Mouse (Mus musculus): Measurements from ENCODE around the gene Styxl1.

The Styxl1 gene

DNA sequence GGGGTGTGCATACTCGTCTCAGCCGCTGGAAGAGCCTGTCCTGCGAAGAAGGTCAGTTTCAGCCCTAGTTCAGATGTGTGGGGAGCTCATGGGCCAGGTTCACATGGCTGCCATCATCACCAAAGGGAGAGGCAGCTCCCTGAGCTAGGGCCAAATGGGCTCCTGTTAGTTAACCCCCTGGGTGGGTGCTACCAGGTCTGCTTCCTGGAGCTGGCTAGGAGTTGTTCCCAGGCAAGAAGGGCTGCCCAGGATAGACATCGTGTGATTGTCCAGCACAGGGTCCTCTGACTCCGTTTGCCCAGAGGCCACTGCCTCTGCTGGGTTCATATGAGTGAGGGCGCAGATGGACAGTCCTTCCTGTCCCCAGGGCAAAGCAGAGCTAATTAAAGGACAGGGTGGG is 52.2 kb downstream of the Styxl1 start:
- ATAC-seq (ENCODE audit: low TSS enrichment), result no peak

DNA sequence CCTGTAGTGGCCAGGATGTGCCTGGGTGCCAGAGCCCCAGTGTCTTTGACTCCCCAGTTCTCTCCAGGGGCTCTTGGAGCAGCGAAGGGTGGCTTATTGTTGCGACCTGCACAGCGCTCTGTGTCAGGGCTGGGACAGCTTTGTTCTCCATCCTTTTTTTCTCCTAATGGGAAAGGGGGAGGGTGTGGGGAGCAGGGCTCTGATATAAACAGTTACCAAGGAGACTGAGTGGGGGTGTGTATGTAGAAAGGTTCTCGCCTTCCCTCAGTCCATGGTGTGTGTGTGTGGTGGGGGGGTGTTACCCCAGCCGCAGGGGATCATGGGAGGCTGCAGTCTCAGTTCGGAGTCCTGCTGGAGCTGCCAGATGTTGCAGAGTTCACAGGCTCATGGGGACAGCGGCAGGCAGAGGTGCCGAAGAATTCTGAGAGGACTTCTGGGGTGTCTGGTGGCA is 52.8 kb downstream of the Styxl1 start:
- ATAC-seq (ENCODE audit: low TSS enrichment), result peak; percentile 69

DNA sequence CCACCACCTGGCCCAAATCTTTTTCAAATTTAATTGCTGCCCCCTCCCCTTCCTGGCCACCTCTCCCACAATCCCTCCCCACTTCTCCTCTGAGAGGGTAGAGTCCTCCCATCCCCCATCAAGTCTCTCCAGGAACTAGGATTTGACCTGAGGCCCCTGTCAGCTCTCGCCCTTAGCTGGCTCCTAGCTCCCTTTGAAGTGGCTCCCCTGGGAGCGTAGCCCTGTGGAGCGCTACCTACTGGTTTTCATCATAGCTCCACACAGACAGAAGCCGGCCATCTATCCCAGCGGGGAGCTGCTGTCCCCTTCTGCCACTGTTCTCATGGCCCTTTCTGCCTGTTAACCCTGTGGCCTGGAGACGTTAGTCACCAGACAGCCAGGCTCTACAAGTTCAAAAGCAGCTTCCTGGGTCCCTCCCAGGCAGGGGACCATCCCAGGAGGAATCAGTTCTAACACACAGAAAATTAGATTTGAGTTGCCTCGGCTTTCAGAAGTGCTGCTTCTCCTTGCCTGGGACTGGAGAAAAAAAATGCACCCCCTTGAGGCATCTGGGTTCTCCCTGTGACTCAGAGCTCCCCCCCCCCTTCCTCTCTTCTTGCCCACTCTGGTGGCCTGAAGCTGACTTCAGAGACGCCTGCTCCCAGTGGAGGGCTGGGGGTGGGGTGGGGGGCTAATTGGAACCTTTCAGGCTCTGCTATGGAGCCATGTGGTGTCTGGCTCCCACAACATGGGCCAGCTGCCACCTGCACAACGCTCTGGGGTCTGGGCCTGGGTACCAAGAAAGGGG is 53.5 kb downstream of the Styxl1 start:
- ATAC-seq (ENCODE audit: low TSS enrichment), result peak; percentile 45; the same call in 1 of the 2 replicates

DNA sequence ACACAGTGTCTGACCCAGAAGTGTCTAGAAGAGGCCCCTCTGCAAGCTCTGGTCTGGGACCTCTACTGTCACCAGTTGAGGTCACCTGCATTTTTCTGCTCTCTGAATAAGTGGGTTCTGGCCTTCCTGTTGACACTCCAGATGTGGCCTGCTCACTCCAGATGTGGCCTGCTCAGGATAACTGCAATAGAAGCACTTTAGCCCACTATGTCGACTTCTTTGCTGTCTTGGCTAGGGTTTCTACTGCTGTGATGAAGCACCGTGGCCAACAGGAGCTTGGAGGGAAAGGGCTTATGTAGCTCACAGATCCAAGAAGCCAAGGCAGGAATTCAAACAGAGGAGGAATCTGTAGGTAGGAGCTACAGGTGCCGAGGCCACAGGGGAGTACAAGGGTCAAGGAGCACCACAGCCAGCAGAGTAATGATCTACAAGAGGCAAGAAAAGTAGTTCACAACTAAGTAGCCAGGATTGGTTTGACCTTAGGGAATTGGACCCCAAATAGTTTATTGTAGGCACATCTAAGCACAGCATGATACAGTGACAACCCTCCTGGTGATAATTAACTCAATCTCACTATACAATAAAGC is 54.9 kb downstream of the Styxl1 start:
- no peak for ATAC-seq (ENCODE audit: low TSS enrichment)

DNA sequence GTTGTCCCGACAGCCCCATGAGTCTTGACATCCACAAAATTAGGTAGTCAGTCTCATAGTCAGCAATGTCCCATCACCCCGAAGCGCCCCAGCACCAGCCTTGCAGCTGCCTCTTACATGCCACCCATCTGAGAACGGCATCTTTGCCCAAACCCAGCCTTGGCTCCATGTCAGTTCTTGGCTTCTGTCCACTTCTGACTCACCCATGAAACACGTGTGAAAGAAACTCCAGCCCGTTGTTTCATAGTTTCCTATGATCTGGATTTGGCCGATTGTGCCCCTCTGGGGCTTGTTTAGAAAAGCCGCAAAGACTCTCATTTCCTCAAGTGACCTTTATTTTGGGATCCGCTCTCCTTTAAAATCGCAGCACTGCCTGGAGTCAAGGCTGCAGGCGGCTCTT is 56.1 kb downstream of the Styxl1 start:
- ATAC-seq (ENCODE audit: low TSS enrichment), result peak; percentile 17; the same call in 1 of the 2 replicates

DNA sequence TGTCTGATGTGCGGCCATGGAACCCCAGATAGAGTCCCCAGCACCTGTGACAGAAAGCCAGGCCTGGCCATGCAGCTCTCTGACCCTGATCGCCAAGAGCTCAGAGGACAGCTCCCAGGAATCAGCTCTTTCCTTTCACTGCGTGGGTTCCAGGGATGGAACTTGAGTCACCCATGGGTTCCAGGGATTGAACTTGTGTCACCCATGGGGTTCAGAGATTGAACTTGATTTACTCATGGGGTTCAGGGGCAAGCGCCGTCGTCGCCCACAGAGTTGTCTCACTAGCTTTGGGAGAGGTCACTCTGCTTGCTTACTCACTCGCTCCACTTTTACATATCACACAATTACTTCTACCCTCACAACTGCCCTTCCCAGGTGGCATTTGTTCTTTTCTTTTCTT is 57.1 kb downstream of the Styxl1 start:
- no peak for ATAC-seq (ENCODE audit: low TSS enrichment)

DNA sequence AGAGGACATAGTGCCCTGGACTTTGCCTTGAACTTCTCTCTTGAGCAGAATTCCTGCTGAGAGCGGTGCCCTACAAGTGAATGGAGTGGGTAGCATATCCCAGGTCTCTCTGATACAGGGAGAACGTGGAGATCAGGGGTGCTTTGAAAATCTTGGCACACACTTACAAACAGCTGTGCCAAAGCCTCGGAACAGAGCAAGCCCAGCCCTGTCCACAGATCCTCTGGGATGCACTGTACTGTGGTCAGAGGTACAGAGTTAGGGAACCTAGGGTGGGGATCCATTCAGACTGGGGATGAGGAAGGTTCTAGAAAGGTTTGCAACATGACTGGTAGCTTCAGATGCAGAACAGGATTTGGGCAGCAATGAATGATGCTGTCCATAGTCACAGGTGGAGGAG is 58.1 kb downstream of the Styxl1 start:
- no peak for ATAC-seq (ENCODE audit: low TSS enrichment)

DNA sequence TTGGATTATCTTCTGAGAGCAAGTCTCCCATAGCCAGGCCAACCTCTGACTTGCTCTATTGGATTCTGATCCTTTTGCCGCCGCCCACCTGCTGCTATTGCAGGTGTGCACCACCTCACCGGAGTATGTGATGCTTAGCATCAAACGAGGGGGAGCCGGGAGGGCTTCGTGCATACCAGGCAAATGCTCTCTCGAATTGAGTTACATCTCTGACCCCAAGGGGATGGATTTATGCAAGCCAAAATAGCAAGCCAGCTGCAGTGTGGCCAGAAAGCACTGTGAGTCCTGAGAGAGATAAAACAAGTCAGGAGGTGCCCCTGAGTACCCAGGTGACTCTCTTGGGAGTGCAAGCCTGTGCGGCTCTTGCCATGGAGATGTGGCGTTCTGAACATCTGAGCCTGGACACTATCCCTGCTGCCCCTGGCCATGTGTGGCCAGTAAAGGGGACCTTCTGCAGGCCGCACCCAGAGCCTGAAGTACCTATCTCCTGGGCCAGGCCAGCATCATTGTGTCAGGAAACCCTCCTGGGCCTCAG is 58.5 kb downstream of the Styxl1 start:
- no peak for ATAC-seq (ENCODE audit: low TSS enrichment)

DNA sequence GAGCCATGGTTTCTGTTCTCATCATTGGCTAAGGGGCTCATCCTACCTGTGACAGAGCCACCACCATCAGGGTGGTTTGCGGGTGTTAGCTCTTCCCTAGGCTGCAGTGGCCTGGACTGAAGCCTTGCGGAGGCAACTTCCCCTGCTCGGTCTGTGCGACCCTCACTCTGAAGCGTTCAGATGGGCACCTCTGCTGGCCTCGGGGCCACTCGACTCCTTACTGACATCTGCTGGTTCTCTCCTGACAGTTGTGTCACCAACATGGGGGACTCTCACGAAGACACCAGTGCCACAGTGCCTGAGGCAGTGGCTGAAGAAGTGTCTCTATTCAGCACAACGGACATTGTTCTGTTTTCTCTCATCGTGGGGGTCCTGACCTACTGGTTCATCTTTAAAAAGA is 62.6 kb downstream of the Styxl1 start:
- no peak for ATAC-seq (ENCODE audit: low TSS enrichment)

DNA sequence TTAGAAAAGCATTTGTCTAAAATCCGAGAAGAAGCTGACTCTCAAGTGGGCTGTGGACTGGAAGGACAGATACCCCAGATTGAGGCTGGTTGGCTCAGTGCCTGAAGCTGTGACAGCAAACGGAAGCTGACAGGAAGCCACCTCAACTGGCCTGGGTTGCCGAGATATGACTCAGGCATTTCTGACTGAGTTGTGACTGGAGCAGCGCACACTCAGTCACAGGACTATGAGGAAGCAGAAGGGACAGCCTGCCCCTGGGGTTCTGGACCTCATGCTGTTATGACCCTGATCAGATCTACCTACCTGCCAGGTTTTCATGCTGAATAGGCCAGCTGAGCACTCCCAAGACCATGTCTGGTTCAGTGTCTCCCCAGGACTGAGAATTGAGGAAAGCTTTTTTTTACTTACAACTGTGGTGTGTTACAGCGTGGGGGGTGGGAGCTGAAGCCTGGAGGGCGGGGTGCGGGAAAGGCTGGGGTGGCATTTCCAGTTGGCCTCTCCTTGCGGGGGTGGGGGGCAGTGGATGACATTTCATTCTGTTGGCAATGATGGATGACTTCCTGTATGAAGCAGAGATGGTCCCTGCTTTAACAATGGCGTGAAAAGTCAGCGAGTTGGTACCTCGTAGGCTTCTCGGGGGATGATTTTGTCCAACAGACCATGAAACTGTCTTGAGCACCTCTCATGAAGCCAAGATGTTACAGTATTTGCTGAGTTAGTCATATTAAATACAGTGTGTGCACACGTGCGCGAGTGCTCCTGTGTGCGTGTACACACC is 64.6 kb downstream of the Styxl1 start:
- peak; percentile 35 for ATAC-seq (ENCODE audit: low TSS enrichment)

DNA sequence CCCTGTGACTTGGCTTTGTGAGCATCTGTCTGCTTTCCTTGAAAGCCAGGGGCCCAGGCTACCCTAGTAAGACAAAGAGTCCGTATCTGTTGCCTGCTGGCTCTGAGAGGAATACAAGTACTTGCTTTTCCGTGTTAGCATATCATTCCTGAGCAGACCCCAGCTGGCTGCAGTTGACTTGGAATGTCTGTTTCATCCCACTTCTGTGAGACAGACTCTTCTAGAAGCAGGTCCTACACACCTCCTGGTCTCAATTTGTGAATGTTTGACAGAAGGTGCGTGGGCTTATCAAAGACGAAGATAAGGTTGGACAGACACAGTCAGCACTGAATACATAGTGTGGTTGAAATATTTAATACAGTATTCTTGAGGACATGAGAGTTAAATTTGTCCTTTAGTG is 65.4 kb downstream of the Styxl1 start:
- ATAC-seq (ENCODE audit: low TSS enrichment), result peak; percentile 50

DNA sequence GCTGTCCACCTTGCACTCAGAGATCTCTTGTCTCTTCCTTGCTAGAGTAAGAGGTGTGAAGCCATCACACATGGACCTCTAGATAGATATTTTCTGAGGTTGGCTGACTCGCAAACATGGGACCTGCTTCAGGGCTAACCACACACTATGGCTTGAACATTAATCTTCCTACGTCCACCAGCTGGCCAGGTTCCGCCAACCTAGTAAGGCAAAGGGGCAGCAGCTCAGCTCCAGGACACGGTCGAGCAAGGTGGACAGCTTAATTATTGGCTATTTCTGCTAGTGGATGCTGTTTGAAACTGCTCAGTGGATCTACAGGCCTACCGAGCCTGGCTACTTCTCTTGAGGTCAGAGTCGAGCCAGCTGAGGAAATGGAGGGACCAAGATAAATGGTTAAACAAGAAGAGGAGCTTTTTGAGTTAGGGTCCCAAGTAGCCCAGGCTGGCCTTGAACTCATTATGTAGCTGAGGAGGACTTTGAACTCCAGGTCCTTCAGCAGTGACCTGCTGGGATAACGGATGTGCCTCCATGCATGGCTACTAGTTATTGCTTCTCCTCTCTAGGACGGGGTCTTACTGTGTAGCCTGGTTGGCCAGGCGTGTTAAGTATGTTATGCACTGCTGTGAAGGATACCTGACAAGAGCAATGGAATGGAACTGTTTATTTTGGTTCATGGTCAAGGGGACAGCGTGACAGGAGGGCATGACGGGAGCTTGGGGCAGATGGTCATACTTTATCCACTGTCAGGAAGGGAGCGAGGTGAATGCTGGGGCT is 66.4 kb downstream of the Styxl1 start:
- ATAC-seq (ENCODE audit: low TSS enrichment), result no peak

DNA sequence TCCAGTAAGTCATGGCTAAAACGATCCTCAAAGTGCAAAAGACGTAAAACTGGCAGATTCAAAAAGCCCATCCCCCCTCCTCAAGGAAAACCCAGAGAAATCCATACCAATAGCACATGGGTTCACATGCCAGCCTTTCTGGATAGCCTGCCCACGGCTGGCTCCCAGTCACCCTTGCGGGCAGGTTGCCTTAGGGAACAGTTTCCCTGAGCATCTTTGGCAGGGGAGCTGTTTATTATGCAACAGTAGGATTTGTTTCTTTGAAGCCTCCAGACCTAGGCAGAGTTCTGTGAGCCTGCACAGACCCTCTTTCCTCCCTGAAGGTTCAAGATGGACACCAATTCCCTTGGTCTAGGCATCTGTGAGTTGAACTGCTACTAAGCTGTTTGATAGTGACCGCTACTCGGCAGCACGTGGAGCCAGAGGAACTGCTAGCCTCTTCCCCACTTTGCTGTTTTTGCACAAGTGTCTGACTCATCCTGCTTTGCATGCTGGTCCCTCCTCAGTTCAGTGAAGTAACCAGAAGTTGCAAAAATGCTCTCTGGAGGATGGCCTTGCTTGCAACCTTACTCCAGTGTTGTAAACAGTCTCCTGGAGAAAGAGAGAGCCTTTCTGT is 67.5 kb downstream of the Styxl1 start:
- ATAC-seq (ENCODE audit: low TSS enrichment), result peak; percentile 64

DNA sequence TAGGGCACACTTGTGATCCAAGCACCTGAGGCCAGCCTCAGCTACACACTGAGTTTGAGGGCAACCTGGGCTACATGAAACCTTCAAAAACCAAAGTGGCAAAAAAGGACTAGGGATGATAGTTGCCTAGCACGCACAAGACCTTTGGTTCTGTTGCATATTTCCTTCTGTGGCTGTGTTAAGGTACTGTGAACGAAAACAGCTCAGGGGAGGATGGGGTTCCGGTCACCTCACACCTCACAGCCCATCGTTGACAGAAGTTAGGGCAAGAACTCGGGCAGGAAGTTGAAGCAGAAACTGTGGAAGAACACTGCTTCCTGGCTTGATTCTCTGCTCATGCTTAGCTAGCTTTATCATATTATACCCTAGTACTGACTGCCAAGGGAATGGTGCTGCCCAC is 68.5 kb downstream of the Styxl1 start:
- no peak for ATAC-seq (ENCODE audit: low TSS enrichment)

DNA sequence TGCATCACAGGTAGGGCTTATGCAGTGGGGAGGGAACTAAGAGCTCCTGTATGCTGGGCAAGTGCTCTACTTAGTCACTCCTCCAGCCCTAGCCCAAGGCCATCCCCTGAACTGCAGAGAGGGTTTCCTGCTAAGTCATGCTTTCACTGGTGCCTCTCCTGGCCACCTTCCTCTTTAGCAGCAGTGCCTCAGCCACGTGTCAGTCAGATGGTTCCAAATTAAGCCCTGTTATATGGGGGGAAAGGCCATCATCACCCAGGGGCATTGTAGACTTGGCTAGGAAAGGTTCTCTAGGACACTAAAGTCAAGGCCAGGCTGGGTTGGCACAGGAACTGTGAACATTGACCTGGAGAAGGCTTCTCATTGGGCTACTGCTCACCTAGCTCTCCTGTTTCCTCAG is 70.3 kb downstream of the Styxl1 start:
- ATAC-seq (ENCODE audit: low TSS enrichment), result no peak

DNA sequence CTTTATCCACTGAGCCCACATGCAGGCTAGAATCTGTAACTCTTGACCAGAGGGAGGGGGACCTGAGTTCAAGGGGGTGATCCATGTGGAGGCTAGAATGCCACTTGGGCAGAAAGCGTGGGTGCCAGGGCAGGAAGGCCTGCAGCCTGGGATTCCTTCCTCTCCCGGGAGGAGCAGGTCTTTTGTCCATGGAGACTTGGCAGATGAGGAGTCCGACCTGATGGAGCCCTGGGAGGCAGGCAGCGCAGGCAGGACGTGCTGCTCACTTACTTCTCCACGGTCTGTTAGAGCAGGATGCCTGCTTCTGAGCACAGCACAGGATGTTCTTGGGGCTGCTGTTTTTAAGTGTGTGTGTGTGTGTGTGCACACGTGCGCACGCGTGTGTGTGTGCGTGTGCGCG is 71.1 kb downstream of the Styxl1 start:
- ATAC-seq (ENCODE audit: low TSS enrichment), result no peak

DNA sequence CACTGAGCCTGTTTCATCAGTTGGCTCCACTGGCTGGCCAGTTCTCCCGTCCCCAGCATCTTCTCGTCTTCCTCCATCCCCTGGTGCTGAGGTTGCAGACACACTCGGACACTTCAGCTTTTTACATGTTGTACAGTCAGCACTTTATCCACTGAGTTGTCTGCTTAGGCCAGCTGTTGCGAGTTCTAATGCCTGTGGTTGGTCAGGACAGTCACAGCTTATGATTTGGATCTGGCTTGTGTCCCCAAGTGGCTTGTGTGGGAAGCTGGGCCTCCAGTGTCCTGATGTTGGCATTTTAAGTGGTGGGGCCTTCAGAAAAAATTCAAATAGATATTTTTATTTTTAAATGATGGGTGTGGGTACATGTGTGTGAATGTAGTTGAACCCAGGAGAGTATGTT is 72.8 kb downstream of the Styxl1 start:
- ATAC-seq (ENCODE audit: low TSS enrichment), result no peak

DNA sequence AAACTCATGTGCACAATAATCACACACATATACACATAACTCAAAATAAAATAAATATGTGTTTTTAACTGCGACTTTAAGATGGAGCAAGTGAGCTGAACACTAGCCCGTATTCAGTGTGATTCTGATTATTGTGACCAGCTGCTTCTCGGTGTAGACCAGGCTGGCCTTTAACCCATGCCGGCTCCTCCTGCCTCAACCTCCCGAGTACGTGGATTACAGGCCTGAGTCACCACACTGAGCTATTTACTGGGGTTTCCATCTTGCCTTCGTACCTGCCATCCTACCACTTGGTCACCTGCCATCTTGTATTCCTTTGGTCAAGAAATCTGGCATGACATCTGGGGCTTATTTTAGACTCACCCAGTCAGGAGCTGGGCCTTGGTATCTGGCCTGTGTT is 74.8 kb downstream of the Styxl1 start:
- no peak for ATAC-seq (ENCODE audit: low TSS enrichment)

DNA sequence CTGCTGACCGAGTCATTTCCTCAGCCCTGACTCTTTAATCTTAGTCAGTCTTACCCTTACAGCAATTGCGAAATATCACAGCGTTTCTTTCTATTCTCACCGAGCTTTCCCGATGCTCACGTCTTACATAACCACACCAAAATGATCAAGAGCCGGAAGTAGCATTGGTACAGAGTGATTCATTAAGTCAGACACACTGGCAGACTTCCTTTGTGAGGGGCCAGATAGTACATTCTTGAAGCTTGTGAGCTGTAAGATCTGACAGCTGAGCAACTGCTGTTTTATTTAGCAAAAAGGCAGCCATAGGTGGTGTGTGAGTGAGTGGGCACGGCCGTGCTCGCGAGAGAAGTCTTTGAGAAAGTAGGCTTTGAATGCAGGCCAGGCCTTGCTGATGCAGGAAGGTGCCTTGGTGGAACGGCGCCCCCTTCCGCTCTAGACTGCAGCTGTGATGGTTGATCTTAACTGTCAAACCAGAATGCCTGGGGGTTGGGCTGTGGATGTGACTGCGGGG is 75.4 kb downstream of the Styxl1 start:
- ATAC-seq (ENCODE audit: low TSS enrichment), result peak; percentile 89

DNA sequence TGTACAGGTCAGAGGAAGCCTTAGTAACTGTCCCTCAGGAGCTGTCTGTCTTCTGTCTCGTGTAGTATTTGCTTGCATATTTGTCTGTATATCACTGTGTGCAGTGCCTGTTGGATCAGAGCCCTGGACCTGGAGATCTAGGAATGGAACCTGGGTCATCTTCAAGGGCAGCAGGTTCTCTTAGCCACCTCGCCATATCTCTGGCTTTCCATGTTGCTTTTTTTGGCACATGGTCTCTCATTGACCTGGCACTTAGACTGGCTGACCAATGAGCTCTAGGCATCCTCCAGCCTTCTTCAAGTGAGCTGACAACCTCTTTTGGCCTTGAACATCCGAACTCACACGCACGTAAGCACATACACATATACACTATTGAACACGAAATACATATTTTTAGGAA is 76.0 kb downstream of the Styxl1 start:
- ATAC-seq (ENCODE audit: low TSS enrichment), result no peak

DNA sequence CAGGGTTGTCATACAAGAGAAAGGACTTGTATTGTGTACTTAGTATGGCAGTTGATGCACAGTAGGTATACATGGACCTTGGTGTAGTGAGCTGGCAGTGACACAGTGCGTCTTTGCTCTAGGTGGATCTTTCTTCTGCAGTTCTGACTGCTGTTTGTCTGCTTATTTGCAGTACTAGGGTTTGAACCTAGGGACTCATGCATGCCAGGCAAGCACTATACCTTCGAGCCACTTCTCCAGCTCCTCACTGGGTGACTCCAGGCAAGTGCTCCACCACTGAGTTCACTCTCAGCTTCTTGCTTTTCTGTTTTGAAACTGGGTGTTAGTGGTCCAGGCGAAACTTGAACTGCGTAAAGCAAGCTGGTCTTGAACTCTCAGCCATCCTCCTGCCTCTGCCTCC is 76.6 kb downstream of the Styxl1 start:
- ATAC-seq (ENCODE audit: low TSS enrichment), result no peak
